Mouse (Mus musculus) testis, adult 2 months (tissue): ENCODE data around the gene Cacnb2. TPM values are rescaled to one million over a fixed set of nuclear protein-coding genes. Genes with fewer than 3 reads are reported as not detected.

Experiments
- H3K27ac ChIP-seq: fragments of 200-500 bp; 2 replicates; pipeline ENCODE4 v1.5.1; 2012; ENCODE audit warnings: low read depth, low read length; ENCODE audit not compliant: control insufficient read depth, insufficient read depth
- H3K27me3 ChIP-seq: fragments of 200-500 bp; 2 replicates; pipeline ENCODE4 v1.6.1; 2012; ENCODE audit warnings: mild to moderate bottlenecking, low read length, moderate library complexity; ENCODE audit not compliant: control insufficient read depth, insufficient read depth
- H3K36me3 ChIP-seq: fragments of 200-500 bp; 2 replicates; pipeline ENCODE4 v1.6.1; 2012; ENCODE audit warnings: mild to moderate bottlenecking, low read length; ENCODE audit not compliant: control insufficient read depth, insufficient read depth
- H3K4me1 ChIP-seq: fragments of 200-500 bp; 2 replicates; pipeline ENCODE4 v1.6.1; 2012; ENCODE audit warnings: low read length; ENCODE audit not compliant: control insufficient read depth, insufficient read depth
- H3K4me3 ChIP-seq: fragments of 200-500 bp; 2 replicates; pipeline ENCODE4 v1.5.1; 2012; ENCODE audit warnings: low read depth, mild to moderate bottlenecking, low read length, moderate library complexity, mixed read lengths; ENCODE audit not compliant: control insufficient read depth
- CTCF ChIP-seq: fragments of 200-500 bp; IDR thresholded peaks from 2 replicates; pipeline ENCODE4 v1.5.1; 2012; ENCODE audit warnings: low read depth, mild to moderate bottlenecking, inconsistent platforms, low read length, moderate library complexity; ENCODE audit not compliant: control insufficient read depth, insufficient read depth, insufficient replicate concordance
- POLR2A ChIP-seq: fragments of 200-500 bp; IDR thresholded peaks from 2 replicates; pipeline ENCODE4 v1.6.1; 2012; ENCODE audit warnings: low read depth, mild to moderate bottlenecking, inconsistent platforms, low read length, moderate library complexity; ENCODE audit not compliant: control insufficient read depth
- polyA plus RNA-seq: library from polyadenylated mRNA; depleted of rRNA; stranded (reverse); fragments of >200 nt; gene quantifications from 2 replicates; pipeline ENCODE4 v1.2.3, GENCODE M21; 2012

Cacnb2 gene
- polyA plus RNA-seq, 1 experiment = 0.52 TPM

- Histone ChIP-seq H3K4me1 (no peaks in the 10 kb centered on the region), H3K36me3 (no peaks in the 10 kb centered on the region), H3K27me3 (no peaks in the 10 kb centered on the region), H3K27ac (no peak overlapping the region), H3K4me3 (no peak overlapping the region)
- TF ChIP-seq POLR2A = no peak
- no peak for TF ChIP-seq CTCF
Measured at GRCm38 (mm10) chr2:14984029-14984428, 381.1 kb downstream of the Cacnb2 start.

- no peaks in the 10 kb centered on the region for H3K27me3 ChIP-seq
- no peaks in the 10 kb centered on the region for H3K36me3 ChIP-seq
- H3K4me3 ChIP-seq = no peak overlapping the region
- no peaks in the 10 kb centered on the region for H3K4me1 ChIP-seq
- TF ChIP-seq CTCF (no peak), POLR2A (no peak)
- no peak overlapping the region for H3K27ac ChIP-seq
Measured at GRCm38 (mm10) chr2:14988451-14988850, 385.6 kb downstream of the Cacnb2 start.

- TF ChIP-seq POLR2A (no peak), CTCF (no peak)
- no peaks in the 10 kb centered on the region for H3K4me1 ChIP-seq
- H3K4me3 ChIP-seq = no peak overlapping the region
Measured at GRCm38 (mm10) chr2:14989350-14989749, 386.5 kb downstream of the Cacnb2 start.

GRCm38 (mm10) chr2:14992531-14992930 is 389.6 kb downstream of the Cacnb2 start:
- H3K4me3 ChIP-seq = no peak overlapping the region

More at GRCm38 (mm10) chr2:14989350-14989749, 386.5 kb downstream of the Cacnb2 start:
- H3K27ac ChIP-seq = no peak overlapping the region
- no peaks in the 10 kb centered on the region for H3K36me3 ChIP-seq
- no peaks in the 10 kb centered on the region for H3K27me3 ChIP-seq

GRCm38 (mm10) chr2:14996036-14996435 is 393.1 kb downstream of the Cacnb2 start:
- Histone ChIP-seq H3K27ac (no peak overlapping the region), H3K36me3 (no peaks in the 10 kb centered on the region), H3K4me3 (no peak overlapping the region), H3K27me3 (no peaks in the 10 kb centered on the region), H3K4me1 (no peaks in the 10 kb centered on the region)
- TF ChIP-seq CTCF = no peak

More at GRCm38 (mm10) chr2:14992531-14992930, 389.6 kb downstream of the Cacnb2 start:
- Histone ChIP-seq H3K36me3 (no peaks in the 10 kb centered on the region), H3K4me1 (no peaks in the 10 kb centered on the region), H3K27me3 (no peaks in the 10 kb centered on the region), H3K27ac (no peak overlapping the region)
- no peak for TF ChIP-seq CTCF
- TF ChIP-seq POLR2A = no peak

GRCm38 (mm10) chr2:14997836-14998235 is 394.9 kb downstream of the Cacnb2 start:
- Histone ChIP-seq H3K4me1 (no peaks in the 10 kb centered on the region), H3K36me3 (no peaks in the 10 kb centered on the region)
- TF ChIP-seq POLR2A (no peak), CTCF (no peak)

GRCm38 (mm10) chr2:15007531-15007930 is 404.6 kb downstream of the Cacnb2 start:
- Histone ChIP-seq H3K4me1 (no peaks in the 10 kb centered on the region), H3K36me3 (no peaks in the 10 kb centered on the region), H3K27me3 (no peaks in the 10 kb centered on the region), H3K4me3 (no peak overlapping the region), H3K27ac (no peak overlapping the region)
- TF ChIP-seq CTCF = no peak
- TF ChIP-seq POLR2A = no peak

More at GRCm38 (mm10) chr2:14997836-14998235, 394.9 kb downstream of the Cacnb2 start:
- H3K27ac ChIP-seq = no peak overlapping the region
- no peaks in the 10 kb centered on the region for H3K27me3 ChIP-seq
- no peak overlapping the region for H3K4me3 ChIP-seq

GRCm38 (mm10) chr2:15008072-15008471 is 405.2 kb downstream of the Cacnb2 start:
- Histone ChIP-seq H3K4me1 (no peaks in the 10 kb centered on the region), H3K27ac (no peak overlapping the region), H3K36me3 (no peaks in the 10 kb centered on the region), H3K27me3 (no peaks in the 10 kb centered on the region), H3K4me3 (no peak overlapping the region)
- TF ChIP-seq POLR2A = no peak
- TF ChIP-seq CTCF = no peak
